Mouse (Mus musculus) hindbrain, embryonic 13.5 days (tissue): ENCODE measurements around the gene Dnah9. TPM values are rescaled to one million over a fixed set of nuclear protein-coding genes. Genes with fewer than 3 reads are reported as not detected.

Source experiments
- ATAC-seq: fragments of 200-750 bp; cut with Nextera tagmentation; 2 replicates; pipeline ENCODE4 v1.8.0; 2017; ENCODE audit warnings: moderate TSS enrichment; ENCODE audit not compliant: low FRiP score
- H3K27ac ChIP-seq: fragments of 300-500 bp; sonication (generic); 2 replicates; pipeline ENCODE4 v1.5.1; 2015; ENCODE audit warnings: inconsistent platforms, mild to moderate bottlenecking, moderate library complexity
- H3K27me3 ChIP-seq: fragments of 300-500 bp; sonication (generic); 2 replicates; pipeline ENCODE4 v1.6.1; 2015; ENCODE audit warnings: mild to moderate bottlenecking, inconsistent platforms
- H3K36me3 ChIP-seq: fragments of 300-500 bp; sonication (generic); 2 replicates; pipeline ENCODE4 v1.6.1; 2015; ENCODE audit warnings: mild to moderate bottlenecking, inconsistent platforms
- H3K4me1 ChIP-seq: fragments of 300-500 bp; sonication (generic); replicated peaks from 2 replicates; pipeline ENCODE4 v1.6.1; 2015; ENCODE audit warnings: inconsistent platforms
- H3K4me2 ChIP-seq: fragments of 300-500 bp; sonication (generic); 2 replicates; pipeline ENCODE4 v1.6.1; 2015; ENCODE audit warnings: inconsistent platforms, mild to moderate bottlenecking, moderate library complexity
- H3K4me3 ChIP-seq: fragments of 300-500 bp; sonication (generic); 2 replicates; pipeline ENCODE4 v1.5.1; 2015; ENCODE audit warnings: mild to moderate bottlenecking, inconsistent platforms
- H3K9ac ChIP-seq: fragments of 300-500 bp; sonication (generic); 2 replicates; pipeline ENCODE4 v1.6.1; 2015; ENCODE audit warnings: mild to moderate bottlenecking, inconsistent platforms
- H3K9me3 ChIP-seq: fragments of 300-500 bp; sonication (generic); 2 replicates; pipeline ENCODE4 v1.6.1; 2016; ENCODE audit warnings: inconsistent platforms
- WGBS: fragments of 180-500 bp; shearing (Covaris S2); methylation state at CpG from one replicate; pipeline ENCODE4 v1.1.7; 2015; 5-methylcytosine and 5-hydroxymethylcytosine counted together
- polyA plus RNA-seq: library from polyadenylated mRNA; unstranded; fragments of >200 nt; fragmentation: Nextera tagmentation; extraction: Ambion mirVana; gene quantifications from 2 replicates; pipeline ENCODE4 v1.2.1, GENCODE M21; 2015

Gene Dnah9
- polyA plus RNA-seq, 1 experiment from 2014 or later = 2.8 TPM

GRCm38 (mm10) chr11:65814381-65814780 lies 354.0 kb downstream of the Dnah9 start:
- WGBS = 90% methylated on average over 9 of the region's 9 CpGs
- H3K4me2 ChIP-seq = no peak overlapping the region
- H3K9ac ChIP-seq = no peak overlapping the region
- no peak for ATAC-seq
- no peak overlapping the region for H3K4me3 ChIP-seq
- H3K36me3 ChIP-seq = peaks cover 35% of the 10 kb centered on the region
- H3K4me1 ChIP-seq = peaks cover 24% of the 10 kb centered on the region
- H3K27me3 ChIP-seq = no peaks in the 10 kb centered on the region
- H3K9me3 ChIP-seq = no peaks in the 10 kb centered on the region
- no peak overlapping the region for H3K27ac ChIP-seq

DNA sequence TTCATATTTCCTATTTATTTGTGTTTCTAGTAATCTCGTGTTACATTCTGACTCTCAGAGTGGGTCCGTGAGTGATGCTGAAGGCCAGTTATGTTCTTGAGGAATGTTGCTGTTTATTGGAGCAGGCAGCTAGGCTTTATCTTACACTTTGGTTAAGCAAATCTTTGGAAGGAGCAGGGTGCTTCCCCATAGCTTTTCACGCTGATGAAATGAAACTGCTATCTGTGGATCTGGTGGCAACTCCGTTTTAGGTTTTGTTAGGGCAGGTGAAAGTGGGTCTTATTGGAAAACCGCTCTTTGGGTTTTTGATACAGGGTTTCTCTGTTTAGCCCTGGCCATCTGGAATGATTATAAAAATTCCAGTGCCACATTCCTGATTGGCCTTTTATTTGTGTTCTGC lies 356.3 kb downstream of the Dnah9 start:
- Histone ChIP-seq H3K4me2 (no peak overlapping the region), H3K36me3 (peaks cover 28% of the 10 kb centered on the region), H3K9me3 (no peaks in the 10 kb centered on the region), H3K9ac (0 out of 2 replicates have a peak overlapping the region, but pooled peaks have one; percentile 9), H3K27me3 (no peaks in the 10 kb centered on the region), H3K27ac (no peak overlapping the region), H3K4me1 (peaks cover 33% of the 10 kb centered on the region), H3K4me3 (no peak overlapping the region)
- ATAC-seq = no peak
- WGBS = 23% methylated on average over 5 of the region's 5 CpGs

DNA sequence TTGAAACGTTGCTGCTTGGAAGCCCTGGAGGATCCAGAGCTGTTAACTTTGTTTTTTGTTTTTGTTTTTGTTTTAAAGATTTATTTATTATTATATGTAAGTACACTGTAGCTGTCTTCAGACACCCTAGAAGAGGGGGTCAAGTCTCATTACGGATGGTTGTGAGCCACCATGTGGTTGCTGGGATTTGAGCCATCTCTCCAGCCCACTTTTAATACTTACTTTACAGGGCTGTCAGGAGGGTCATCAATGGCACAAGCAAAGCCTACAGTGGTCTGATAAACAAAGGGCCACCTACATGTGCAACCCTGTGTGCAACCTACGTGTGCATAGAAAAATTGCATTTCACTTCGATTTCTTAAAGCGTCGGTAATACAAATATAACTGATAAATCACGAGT lies 360.8 kb downstream of the Dnah9 start:
- peak overlapping the region; percentile 82 for H3K4me3 ChIP-seq
- peak; percentile 2; the same call in 1 of the 2 replicates for ATAC-seq
- H3K9me3 ChIP-seq = no peaks in the 10 kb centered on the region
- H3K4me1 ChIP-seq = peaks cover 34% of the 10 kb centered on the region
- H3K36me3 ChIP-seq = no peaks in the 10 kb centered on the region
- peak overlapping the region; percentile 84 for H3K9ac ChIP-seq
- WGBS = 48% methylated on average over 7 of the region's 7 CpGs
- H3K27me3 ChIP-seq = 0 out of 2 replicates have a peak, but pooled peaks cover 2% of the 10 kb centered on the region
- peak overlapping the region; percentile 83 for H3K27ac ChIP-seq
- H3K4me2 ChIP-seq = peak overlapping the region; percentile 89

GRCm38 (mm10) chr11:65806909-65807504 lies 361.3 kb downstream of the Dnah9 start, which contains the start of gene Zkscan6:
Zkscan6 (plus strand) TSS chr11:65807175.
- 0 out of 2 replicates have a peak, but pooled peaks cover 2% of the 10 kb centered on the region for H3K27me3 ChIP-seq
- H3K9me3 ChIP-seq = no peaks in the 10 kb centered on the region
- peaks cover 28% of the 10 kb centered on the region for H3K4me1 ChIP-seq
- peak within 1 kb of the TSS; percentile 84 for H3K9ac ChIP-seq
- H3K27ac ChIP-seq = peak within 1 kb of the TSS; percentile 83
- peak within 1 kb of the TSS; percentile 82 for H3K4me3 ChIP-seq
- peak; percentile 96 for ATAC-seq
- under 1% methylated on average over 58 of the region's 58 CpGs for WGBS
- H3K4me2 ChIP-seq = peak within 1 kb of the TSS; percentile 89
- no peaks in the 10 kb centered on the region for H3K36me3 ChIP-seq

GRCm38 (mm10) chr11:65806321-65806904 lies 361.9 kb downstream of the Dnah9 start:
- H3K27me3 ChIP-seq = 0 out of 2 replicates have a peak, but pooled peaks cover 2% of the 10 kb centered on the region
- H3K27ac ChIP-seq = peak overlapping the region; percentile 58; the same call in 1 of the 2 replicates
- peaks cover 24% of the 10 kb centered on the region for H3K4me1 ChIP-seq
- ATAC-seq = no peak; the same call in none of the 2 replicates
- peak overlapping the region; percentile 82 for H3K4me3 ChIP-seq
- no peaks in the 10 kb centered on the region for H3K9me3 ChIP-seq
- no peaks in the 10 kb centered on the region for H3K36me3 ChIP-seq
- H3K9ac ChIP-seq = peak overlapping the region; percentile 84
- peak overlapping the region; percentile 89 for H3K4me2 ChIP-seq
- WGBS = 1% methylated on average over 20 of the region's 20 CpGs

DNA sequence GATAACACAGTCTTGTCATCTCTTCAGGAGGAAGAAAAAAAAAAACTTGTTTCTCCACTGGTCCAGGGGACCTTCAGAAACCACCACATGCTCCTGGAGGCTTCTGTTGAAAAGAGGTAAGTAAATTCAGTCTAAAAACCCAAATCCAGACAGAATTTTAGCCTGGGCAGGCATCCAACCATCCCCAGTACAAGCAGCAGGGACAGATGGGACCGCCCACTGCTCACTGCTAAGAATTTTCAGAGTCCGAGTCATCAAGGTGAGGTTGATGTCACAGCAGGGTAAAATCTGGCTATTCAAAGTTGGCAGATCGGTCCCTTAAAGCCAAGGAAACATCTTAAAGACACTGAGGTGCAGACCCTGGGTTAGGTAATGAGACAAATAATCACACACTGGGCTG lies 366.5 kb downstream of the Dnah9 start:
- Histone ChIP-seq H3K27ac (no peak overlapping the region), H3K4me1 (peaks cover 9% of the 10 kb centered on the region), H3K36me3 (no peaks in the 10 kb centered on the region), H3K9me3 (no peaks in the 10 kb centered on the region), H3K9ac (no peak overlapping the region), H3K4me3 (no peak overlapping the region), H3K4me2 (no peak overlapping the region), H3K27me3 (0 out of 2 replicates have a peak, but pooled peaks cover 2% of the 10 kb centered on the region)
- no peak for ATAC-seq
- 81% methylated on average over 3 of the region's 3 CpGs for WGBS

DNA sequence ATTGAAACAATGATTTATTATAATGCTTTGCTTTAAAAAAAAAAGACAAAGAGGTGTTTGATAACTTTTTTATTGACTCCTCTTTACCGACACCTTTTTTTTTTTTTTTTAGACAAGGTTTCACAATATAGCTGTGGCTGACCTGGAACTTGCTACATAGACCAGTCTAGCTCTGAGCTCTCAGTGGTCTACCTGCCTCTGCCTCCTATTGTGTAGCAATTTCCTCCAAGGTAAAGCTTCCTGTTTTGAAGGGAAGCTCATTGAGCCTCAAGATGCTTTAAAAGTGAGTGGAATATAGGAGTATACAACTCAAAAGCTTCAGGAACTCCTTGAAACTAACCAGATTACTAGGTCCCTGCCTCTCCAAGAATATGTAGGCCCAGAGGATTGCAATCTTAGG lies 372.5 kb downstream of the Dnah9 start:
- H3K4me1 ChIP-seq = no peaks in the 10 kb centered on the region
- H3K4me2 ChIP-seq = no peak overlapping the region
- no peaks in the 10 kb centered on the region for H3K9me3 ChIP-seq
- no peaks in the 10 kb centered on the region for H3K27me3 ChIP-seq
- 79% methylated on average over 1 of the region's 1 CpGs for WGBS
- no peaks in the 10 kb centered on the region for H3K36me3 ChIP-seq
- ATAC-seq = no peak
- H3K9ac ChIP-seq = no peak overlapping the region
- H3K4me3 ChIP-seq = no peak overlapping the region
- H3K27ac ChIP-seq = no peak overlapping the region

- ATAC-seq = no peak
- H3K4me2 ChIP-seq = no peak overlapping the region
- no peak overlapping the region for H3K27ac ChIP-seq
- no peaks in the 10 kb centered on the region for H3K9me3 ChIP-seq
- 85% methylated on average over 10 of the region's 10 CpGs for WGBS
- H3K4me1 ChIP-seq = no peaks in the 10 kb centered on the region
- H3K9ac ChIP-seq = no peak overlapping the region
- H3K27me3 ChIP-seq = no peaks in the 10 kb centered on the region
- H3K4me3 ChIP-seq = no peak overlapping the region
- H3K36me3 ChIP-seq = no peaks in the 10 kb centered on the region
These were observed 373.7 kb downstream of the Dnah9 start for GRCm38 (mm10) chr11:65794428-65795219.

DNA sequence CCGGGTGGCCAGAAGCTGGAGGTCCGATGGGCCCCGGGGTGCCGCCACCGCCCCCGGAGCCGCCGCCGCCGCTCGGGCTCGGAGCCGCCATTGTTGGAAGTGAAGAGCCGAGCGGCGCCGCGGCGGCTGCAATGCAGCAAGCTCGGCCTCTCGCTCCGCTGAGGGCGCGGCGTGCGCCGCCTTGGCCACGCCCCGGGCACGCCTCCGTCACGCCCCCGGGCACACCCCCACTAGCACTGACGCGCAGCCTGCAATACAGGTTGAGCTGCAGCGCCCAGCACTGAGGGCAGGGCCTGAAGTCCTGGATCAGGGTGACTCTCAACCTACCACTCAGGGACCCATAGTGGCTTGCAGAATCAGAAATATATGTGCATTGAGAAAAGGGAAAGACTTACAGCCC lies 380.2 kb downstream of the Dnah9 start, which contains the start of gene Map2k4:
Map2k4 (minus strand) TSS at position 144 of the 400 bp plus-strand sequence.
- no peaks in the 10 kb centered on the region for H3K27me3 ChIP-seq
- H3K9me3 ChIP-seq = no peaks in the 10 kb centered on the region
- peak within 1 kb of the TSS; percentile 99 for H3K4me3 ChIP-seq
- 0% methylated on average over 35 of the region's 36 CpGs for WGBS
- H3K9ac ChIP-seq = peak within 1 kb of the TSS; percentile 99
- H3K27ac ChIP-seq = peak within 1 kb of the TSS; percentile 93
- H3K36me3 ChIP-seq = no peaks in the 10 kb centered on the region
- ATAC-seq = peak; percentile 99
- peak within 1 kb of the TSS; percentile 81 for H3K4me2 ChIP-seq
- peaks cover 22% of the 10 kb centered on the region for H3K4me1 ChIP-seq

GRCm38 (mm10) chr11:65787421-65788151 lies 380.8 kb downstream of the Dnah9 start:
- Histone ChIP-seq H3K9me3 (no peaks in the 10 kb centered on the region), H3K27me3 (no peaks in the 10 kb centered on the region), H3K4me1 (peaks cover 22% of the 10 kb centered on the region), H3K4me3 (peak overlapping the region; percentile 99), H3K27ac (peak overlapping the region; percentile 93), H3K4me2 (peak overlapping the region; percentile 81), H3K9ac (peak overlapping the region; percentile 99), H3K36me3 (no peaks in the 10 kb centered on the region)
- peak; percentile 92 for ATAC-seq
- under 1% methylated on average over 50 of the region's 71 CpGs for WGBS

DNA sequence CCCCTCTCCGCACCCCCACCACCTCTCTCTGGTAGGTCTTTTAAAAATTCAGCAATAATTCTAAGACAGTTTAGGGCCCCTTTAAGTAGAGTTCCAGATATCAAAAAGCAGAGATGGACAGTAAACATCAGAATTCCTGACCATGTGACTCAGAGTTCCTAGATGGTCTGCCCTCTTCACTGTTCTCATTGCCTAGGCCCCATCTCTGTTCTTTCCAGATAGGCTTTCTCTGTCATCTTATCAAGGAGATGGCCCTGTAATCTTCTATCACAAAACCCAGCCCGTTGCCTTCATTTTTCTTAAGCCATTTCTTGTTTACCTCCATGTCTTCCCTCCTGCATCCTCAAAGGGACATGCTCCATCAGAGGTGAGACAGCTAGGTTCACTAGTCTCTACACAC lies 382.2 kb downstream of the Dnah9 start:
- H3K4me2 ChIP-seq = peak overlapping the region; percentile 81
- no peak for ATAC-seq
- H3K27me3 ChIP-seq = no peaks in the 10 kb centered on the region
- 87% methylated on average over 2 of the region's 2 CpGs for WGBS
- H3K9ac ChIP-seq = 0 out of 2 replicates have a peak overlapping the region, but pooled peaks have one; percentile 35
- peak overlapping the region; percentile 99; the same call in 1 of the 2 replicates for H3K4me3 ChIP-seq
- H3K36me3 ChIP-seq = no peaks in the 10 kb centered on the region
- H3K4me1 ChIP-seq = peaks cover 22% of the 10 kb centered on the region
- H3K27ac ChIP-seq = no peak overlapping the region
- H3K9me3 ChIP-seq = no peaks in the 10 kb centered on the region
